Mouse (Mus musculus) retina, embryonic 14.5 days (tissue): Measurements from ENCODE around the gene Impg1.
A peak's percentile ranks its signal among the peaks of the same experiment; 100 is the strongest.
"Not testable (repeated sequence)": the region's sequence is repeated elsewhere in the genome, so short reads cannot be mapped to it uniquely, and the experiment has no call there.

Experiments used
- DNase-seq: peaks from one replicate; pipeline ENCODE4 v3.0.0-alpha.2; 2015; ENCODE audit warnings: low spot score

Gene Impg1

GRCm38 (mm10) chr9:80344451-80345000 lies 120.8 kb downstream of the Impg1 start:
- no peak for DNase-seq

DNA sequence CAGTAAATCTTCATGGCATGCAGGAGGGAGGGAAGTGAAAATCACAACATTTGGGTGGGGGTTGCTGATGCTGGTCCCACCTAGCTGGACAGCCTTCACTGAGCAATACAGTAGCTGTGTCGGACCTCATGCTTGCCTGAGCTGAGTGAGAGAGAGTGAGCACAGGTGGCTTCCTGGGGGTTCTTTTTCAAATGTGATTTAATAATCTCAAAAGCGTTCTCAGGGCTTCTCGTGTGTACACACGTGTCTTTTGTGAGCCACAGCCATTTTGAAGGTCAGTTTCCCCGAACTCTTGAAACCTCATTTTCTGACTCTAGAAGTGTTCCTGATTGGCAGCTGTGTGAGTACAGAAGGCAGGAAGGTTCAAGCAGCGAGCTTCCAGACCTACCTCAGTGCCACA lies 122.8 kb downstream of the Impg1 start:
- DNase-seq, result no peak

GRCm38 (mm10) chr9:80341756-80342155 lies 123.5 kb downstream of the Impg1 start:
- DNase-seq, result no peak

DNA sequence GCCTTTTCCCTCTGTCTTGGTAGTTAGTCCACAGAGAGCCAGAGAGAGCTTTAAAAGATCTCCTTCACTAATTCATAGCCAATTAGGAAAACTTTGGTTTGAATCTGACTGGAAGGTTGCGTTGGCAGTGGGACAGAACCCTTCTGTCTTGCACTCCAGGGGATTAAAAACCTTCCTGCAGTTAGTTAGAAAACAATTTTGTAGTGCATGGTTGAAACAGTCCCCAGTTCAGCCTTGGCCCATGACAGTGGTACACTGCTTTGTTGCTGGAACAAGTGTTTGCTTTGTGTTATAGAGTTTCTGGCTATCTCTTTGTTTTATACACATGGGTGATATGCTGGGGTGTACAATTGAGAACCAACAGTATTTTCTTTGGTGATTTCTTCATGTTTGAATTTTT lies 124.4 kb downstream of the Impg1 start:
- DNase-seq, result no peak

DNA sequence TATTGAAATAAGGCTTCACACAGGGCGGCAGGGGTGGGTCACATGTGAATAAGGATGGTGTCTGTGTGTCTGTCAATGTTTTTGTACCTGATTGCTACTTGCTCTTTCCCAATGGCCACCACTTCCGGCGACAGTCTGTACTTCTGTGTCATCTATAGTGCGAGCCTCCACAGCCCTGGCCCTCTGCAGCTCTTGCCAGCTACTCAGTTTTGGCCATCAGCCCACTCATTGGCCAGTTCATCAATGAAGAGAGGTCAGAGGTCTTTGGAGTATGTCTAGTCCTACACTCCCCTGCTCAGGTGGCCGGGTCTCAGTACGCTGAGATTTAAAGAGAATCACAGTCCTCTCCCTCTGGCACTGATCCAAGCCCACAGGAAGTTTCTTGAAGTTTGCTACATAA lies 127.3 kb downstream of the Impg1 start:
- no peak for DNase-seq

GRCm38 (mm10) chr9:80335660-80336357 lies 129.5 kb downstream of the Impg1 start:
- no peak for DNase-seq

DNA sequence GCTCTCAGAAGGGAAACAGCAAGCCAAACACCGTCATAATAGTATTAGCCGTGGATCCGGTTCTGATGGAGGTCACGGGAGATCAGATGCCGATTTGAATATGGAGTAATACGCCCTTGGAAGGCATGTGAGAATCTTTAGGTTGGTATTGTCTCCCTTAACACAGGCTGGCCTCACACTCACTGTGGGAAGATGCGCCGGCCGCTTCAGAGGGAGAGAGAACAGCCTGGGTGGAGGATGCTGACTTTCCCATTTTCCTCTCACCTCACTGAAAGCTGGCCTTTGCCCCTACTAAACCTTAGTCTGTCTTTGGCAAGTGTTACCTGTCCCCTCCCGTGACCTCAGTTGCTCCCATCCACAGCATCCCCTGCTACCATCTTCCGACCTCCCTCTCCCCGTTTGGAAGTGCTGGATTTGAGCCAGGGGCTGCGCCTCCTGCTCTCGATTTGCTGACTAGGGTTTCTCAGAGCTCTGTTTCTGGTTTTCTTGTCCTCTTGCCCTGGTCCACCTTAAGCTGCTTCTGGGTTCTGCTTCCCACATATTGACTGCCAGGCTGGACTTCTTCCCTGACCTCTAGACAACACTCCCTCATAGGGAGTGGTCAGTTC lies 131.2 kb downstream of the Impg1 start:
- no peak for DNase-seq

- DNase-seq, result peak; percentile 5
These were observed 131.8 kb downstream of the Impg1 start for GRCm38 (mm10) chr9:80333466-80333865.

DNA sequence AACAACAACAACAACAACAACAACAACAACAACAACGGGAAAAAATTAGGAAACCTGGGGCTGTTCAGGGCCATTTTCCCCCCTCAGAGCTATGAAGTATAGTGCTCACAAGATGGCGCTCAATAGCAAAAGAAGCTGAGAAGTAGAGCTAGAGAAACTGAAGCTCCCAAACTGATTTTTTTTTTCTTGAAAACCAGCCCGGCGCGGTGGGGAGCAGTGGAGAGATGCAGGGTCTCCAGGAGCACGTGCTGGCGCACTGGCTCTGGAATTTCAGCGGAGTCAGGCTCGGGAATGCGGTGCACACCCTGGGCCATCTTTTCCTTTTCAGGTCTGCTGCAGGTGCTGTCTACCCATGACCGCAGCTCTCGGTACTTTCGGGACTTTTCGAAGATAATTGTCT lies 133.1 kb downstream of the Impg1 start:
- DNase-seq, result peak; percentile 86

DNA sequence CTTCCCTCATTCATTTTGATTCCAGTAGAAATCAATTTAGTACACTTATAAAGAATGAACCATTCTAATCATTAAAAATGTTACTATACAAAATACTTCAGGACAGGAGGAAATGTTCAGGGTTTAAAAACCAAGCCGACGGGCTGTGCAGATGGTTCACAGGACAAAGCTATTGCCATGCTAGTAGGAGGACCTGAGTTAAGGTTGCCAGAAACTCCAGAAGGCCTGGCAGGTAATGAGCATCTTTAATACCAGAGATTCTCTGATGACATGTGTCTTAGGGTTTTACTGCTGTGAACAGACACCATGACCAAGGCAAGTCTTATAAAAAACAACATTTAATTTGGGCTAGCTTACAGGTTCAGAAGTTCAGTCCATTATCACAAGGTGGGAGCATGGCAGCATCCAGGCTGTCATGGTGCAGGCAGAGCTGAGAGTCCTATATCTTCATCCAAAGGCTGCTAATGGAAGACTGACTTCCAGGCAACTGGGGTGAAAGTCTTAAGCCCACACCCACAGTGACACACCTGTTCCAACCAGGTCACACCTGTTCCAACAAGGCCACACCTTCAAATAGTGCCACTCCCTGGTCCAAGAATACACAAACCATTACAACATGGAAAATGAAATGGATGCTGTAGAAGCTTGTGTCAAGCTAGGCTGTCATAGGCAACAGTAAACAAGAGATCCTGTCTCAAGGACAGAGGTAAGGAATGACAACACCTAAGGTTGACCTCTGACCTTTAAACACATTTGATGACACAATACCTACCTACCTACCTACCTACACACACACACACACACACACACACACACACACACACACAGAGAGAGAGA lies 144.0 kb downstream of the Impg1 start:
- not testable (repeated sequence) for DNase-seq

DNA sequence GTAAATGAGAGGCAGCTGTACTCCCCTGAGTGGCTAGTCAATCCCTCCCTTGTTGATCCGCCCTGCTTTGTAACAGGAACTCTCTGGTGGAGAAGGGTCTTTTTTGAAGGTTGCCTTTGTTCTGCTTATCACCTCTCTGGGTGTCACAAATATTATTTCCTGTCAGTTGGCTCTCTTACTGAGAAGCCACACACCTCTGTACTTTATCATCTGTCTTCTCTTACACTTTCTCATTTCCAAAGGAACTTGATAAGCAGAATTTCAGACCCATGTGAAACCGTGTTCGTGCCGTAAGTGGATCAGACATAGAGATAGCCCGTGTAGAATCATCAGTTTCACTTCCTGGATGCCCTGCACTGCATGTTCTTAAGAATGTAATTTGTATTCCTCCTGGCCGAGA lies 147.3 kb downstream of the Impg1 start:
- DNase-seq, result no peak

DNA sequence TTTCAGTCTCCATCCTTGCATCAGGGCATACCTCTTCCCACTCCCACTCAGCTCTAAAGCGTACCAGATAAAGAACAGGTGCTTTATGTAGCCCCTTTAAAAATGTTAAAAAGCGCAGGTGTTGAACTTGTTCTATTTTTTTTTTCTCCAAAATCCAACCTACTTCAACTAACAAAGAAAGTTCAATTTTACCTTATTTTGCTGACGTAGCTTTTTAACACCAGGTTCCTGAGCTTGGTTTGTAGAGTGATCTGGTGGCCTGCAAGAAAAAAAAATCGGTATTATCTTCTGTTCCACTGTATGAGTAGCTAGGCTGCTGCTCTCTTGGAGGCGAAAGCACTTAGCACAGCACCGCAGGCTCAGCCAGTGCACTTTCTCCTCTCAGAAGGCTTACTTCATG lies 149.4 kb downstream of the Impg1 start:
- DNase-seq, result no peak

GRCm38 (mm10) chr9:80313610-80314009 lies 151.7 kb downstream of the Impg1 start:
- DNase-seq, result no peak

DNA sequence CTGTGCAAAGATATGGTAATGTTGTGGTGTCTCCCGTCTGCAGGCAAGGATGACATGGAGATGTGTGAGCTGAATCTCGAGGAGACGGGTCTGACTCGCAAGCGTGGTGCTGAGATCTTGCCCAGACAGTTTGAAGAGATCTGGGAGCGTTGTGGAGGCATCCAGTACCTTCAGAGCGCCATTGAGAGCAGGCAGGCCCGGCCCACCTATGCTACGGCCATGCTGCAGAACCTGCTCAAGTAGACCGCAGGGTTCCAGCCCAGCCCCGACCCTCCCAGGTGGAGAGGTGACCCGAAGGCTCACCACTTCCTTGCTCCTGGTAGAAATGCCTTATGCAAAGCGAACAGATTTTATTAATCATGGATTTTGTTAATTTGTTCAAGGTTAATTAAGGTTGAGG lies 157.7 kb downstream of the Impg1 start:
- no peak for DNase-seq

DNA sequence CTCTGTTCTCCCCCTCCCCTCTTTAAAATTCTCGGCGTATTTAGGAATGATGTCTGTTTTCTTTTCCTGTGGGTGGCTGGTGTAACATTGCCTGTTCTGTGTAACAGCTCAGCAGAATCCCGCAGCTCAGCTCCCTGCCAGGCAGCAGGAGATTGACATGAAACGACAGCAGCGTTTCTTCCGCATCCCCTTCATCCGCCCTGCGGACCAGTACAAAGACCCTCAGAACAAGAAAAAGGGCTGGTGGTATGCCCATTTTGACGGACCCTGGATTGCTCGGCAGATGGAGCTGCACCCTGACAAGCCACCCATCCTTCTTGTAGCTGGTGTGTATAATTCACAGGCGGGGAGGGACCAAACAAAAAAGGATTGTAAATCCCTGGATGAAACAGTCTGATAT lies 158.4 kb downstream of the Impg1 start:
- DNase-seq, result peak; percentile 33

- no peak for DNase-seq
These were observed 158.9 kb downstream of the Impg1 start for GRCm38 (mm10) chr9:80306390-80306789.

GRCm38 (mm10) chr9:80303518-80303917 lies 161.8 kb downstream of the Impg1 start:
- no peak for DNase-seq

GRCm38 (mm10) chr9:80299031-80299430 lies 166.2 kb downstream of the Impg1 start:
- no peak for DNase-seq

DNA sequence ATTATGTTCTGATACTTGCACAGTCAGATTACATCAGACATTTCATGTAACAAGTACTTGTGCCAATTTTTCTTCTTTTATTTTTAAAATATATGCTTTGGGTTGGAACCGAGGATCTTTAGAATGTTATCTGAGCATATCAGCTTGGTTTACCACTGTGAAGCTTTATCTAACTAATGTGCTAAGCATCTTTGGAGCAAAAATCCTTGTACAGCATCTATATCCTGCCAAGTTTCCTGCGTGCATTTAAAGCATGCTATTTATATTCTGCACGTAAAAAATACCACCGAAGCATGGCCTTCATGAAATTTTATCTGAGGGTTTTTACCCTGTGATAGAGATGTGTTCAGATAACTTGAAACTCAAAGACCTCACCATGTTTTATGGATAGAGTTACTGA lies 169.2 kb downstream of the Impg1 start:
- DNase-seq, result no peak

- peak; percentile 83 for DNase-seq
These were observed 172.2 kb downstream of the Impg1 start for GRCm38 (mm10) chr9:80293056-80293584.

GRCm38 (mm10) chr9:80286845-80287244 lies 178.4 kb downstream of the Impg1 start:
- DNase-seq, result no peak

GRCm38 (mm10) chr9:80284539-80285174 lies 180.6 kb downstream of the Impg1 start:
- no peak for DNase-seq
